Mouse (Mus musculus): ENCODE data around the gene Rplp0. TPM values are rescaled to one million over a fixed set of nuclear protein-coding genes. Genes with fewer than 3 reads are reported as not detected.

Rplp0 gene
- total and polyA plus RNA-seq, 2 experiments from 2014 or later = 796 to 1,861 TPM

GRCm38 (mm10) chr5:115525943-115526342 is 33.3 kb upstream of the Rplp0 start:
- TF ChIP-seq CTCF (IDR thresholded peaks at IDR 0.05; ENCODE audit: low read depth) = no peak
- Histone ChIP-seq H3K4me1 (ENCODE audit: insufficient read depth, low read length) (peaks cover 30% of the 10 kb centered on the region), H3K4me2 (ENCODE audit: low read depth, low read length) (no peak overlapping the region), H3K27me3 (ENCODE audit: insufficient read depth, low read length) (no peaks in the 10 kb centered on the region), H3K9me3 (ENCODE audit: low read length) (no peaks in the 10 kb centered on the region), H3K9ac (replicated peaks; ENCODE audit: low read length) (no peak overlapping the region), H3K4me3 (ENCODE audit: low read length) (no peak overlapping the region), H3K27ac (peak overlapping the region; percentile 11; the same call in 1 of the 2 replicates), H3K36me3 (ENCODE audit: insufficient read depth, low read length) (no peaks in the 10 kb centered on the region)
- ATAC-seq (no peak), DNase-seq (ENCODE audit: low spot score) (no peak)
- WGBS = 57% methylated on average over 9 of the region's 9 CpGs

DNA sequence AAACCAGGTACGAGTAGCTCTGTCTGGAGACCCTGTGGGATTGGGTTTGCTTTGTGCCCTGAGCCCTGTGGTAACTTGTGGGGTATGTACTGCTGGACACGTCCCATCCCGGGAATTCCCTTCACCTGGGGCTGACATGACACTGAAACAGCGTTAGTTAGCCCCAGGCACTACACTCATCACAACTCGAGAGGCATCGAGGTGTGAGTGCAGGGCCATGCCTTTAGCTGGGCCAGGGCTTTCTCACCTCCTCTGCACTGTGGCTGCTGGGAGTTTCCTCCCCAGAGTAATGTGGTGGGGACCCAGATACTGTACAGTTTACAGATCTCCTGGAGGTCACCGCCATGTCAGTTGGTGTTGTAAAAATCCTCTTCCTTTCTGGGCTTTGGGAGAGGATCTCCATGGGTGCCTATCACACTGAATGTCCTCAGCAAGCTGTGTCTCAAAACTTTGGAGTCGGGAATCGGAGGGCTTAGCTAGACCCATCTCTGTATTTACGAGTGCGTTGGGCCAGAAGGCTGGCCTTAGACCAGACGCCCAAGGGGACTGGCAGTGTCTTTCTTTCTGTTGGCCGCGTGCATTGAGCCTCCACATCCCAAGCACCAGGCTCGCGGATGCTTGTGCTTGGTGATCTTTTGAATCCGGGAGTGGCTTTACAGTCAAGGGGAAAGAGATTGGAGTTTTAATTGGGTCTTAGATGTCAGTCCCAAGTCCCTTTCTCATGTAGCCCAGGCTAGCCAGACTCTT is 32.6 kb upstream of the Rplp0 start:
- Histone ChIP-seq H3K9me3 (ENCODE audit: low read length) (no peaks in the 10 kb centered on the region), H3K27ac (no peak overlapping the region; the same call in 1 of the 2 replicates), H3K36me3 (ENCODE audit: insufficient read depth, low read length) (no peaks in the 10 kb centered on the region), H3K9ac (replicated peaks; ENCODE audit: low read length) (no peak overlapping the region), H3K4me2 (ENCODE audit: low read depth, low read length) (no peak overlapping the region), H3K4me1 (ENCODE audit: insufficient read depth, low read length) (peaks cover 37% of the 10 kb centered on the region), H3K4me3 (ENCODE audit: low read length) (no peak overlapping the region), H3K27me3 (ENCODE audit: insufficient read depth, low read length) (no peaks in the 10 kb centered on the region)
- TF ChIP-seq CTCF (IDR thresholded peaks at IDR 0.05; ENCODE audit: low read depth) = no peak
- DNase-seq (ENCODE audit: low spot score) (no peak), ATAC-seq (no peak)
- 83% methylated on average over 17 of the region's 17 CpGs for WGBS

DNA sequence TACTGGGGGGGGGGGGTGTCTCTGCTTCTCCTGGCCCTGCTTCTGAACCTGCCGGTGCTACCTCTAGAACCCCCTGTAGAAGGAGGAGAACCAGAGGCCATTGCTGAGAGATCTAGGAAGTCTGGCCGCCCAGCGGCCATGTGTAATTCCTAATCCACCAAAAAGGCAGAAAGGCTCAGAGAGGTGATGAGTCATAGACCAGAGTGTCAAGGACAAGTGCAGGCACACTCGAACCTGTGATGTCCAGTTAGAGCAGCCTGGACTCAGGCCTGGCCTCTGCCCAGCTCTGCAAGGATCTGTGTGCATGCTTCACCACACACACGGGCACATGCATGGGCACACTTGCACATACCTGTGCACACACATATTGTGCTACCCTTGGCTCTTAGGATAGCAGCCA is 31.1 kb upstream of the Rplp0 start:
- no peak for TF ChIP-seq CTCF (IDR thresholded peaks at IDR 0.05; ENCODE audit: low read depth)
- DNase-seq (ENCODE audit: low spot score) = no peak
- no peaks in the 10 kb centered on the region for H3K36me3 ChIP-seq (ENCODE audit: insufficient read depth, low read length)
- H3K4me1 ChIP-seq (ENCODE audit: insufficient read depth, low read length) = peaks cover 46% of the 10 kb centered on the region
- H3K27me3 ChIP-seq (ENCODE audit: insufficient read depth, low read length) = no peaks in the 10 kb centered on the region
- ATAC-seq = no peak
- H3K9ac ChIP-seq (replicated peaks; ENCODE audit: low read length) = no peak overlapping the region
- WGBS = 87% methylated on average over 5 of the region's 5 CpGs
- no peak overlapping the region for H3K27ac ChIP-seq
- H3K4me2 ChIP-seq (ENCODE audit: low read depth, low read length) = no peak overlapping the region
- no peak overlapping the region for H3K4me3 ChIP-seq (ENCODE audit: low read length)
- no peaks in the 10 kb centered on the region for H3K9me3 ChIP-seq (ENCODE audit: low read length)

DNA sequence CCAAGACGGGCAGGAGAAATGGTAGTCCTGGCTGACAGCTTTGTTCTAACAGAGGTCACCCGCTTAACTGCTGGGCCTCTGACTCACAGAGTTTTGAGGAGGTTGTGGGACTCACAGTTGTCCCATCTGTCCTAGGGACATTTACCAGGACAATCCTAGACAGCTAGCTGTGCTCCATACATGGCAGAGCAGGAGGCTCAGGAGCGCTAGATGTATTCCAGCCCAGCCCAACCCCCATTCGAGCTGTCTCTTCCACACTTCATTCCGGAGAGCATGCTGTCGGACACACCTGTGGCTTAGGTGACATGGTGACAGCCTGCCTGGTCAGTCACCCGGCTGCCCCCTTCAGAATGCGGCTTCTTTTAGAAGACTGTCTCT is 29.9 kb upstream of the Rplp0 start:
- Histone ChIP-seq H3K4me2 (ENCODE audit: low read depth, low read length) (no peak overlapping the region), H3K36me3 (ENCODE audit: insufficient read depth, low read length) (no peaks in the 10 kb centered on the region), H3K4me1 (ENCODE audit: insufficient read depth, low read length) (peaks cover 44% of the 10 kb centered on the region), H3K27me3 (ENCODE audit: insufficient read depth, low read length) (no peaks in the 10 kb centered on the region), H3K9me3 (ENCODE audit: low read length) (no peaks in the 10 kb centered on the region), H3K9ac (replicated peaks; ENCODE audit: low read length) (no peak overlapping the region), H3K27ac (peak overlapping the region; percentile 66), H3K4me3 (ENCODE audit: low read length) (no peak overlapping the region)
- no peak for ATAC-seq
- WGBS = 67% methylated on average over 8 of the region's 8 CpGs
- TF ChIP-seq CTCF (IDR thresholded peaks at IDR 0.05; ENCODE audit: low read depth) = no peak
- no peak for DNase-seq (ENCODE audit: low spot score)

GRCm38 (mm10) chr5:115529742-115530446 is 29.4 kb upstream of the Rplp0 start:
- no peaks in the 10 kb centered on the region for H3K9me3 ChIP-seq (ENCODE audit: low read length)
- 0 out of 2 replicates have a peak overlapping the region, but pooled peaks have one; percentile 5 for H3K4me2 ChIP-seq (ENCODE audit: low read depth, low read length)
- DNase-seq (ENCODE audit: low spot score) (no peak), ATAC-seq (no peak)
- peaks cover 41% of the 10 kb centered on the region for H3K4me1 ChIP-seq (ENCODE audit: insufficient read depth, low read length)
- peak overlapping the region; percentile 66 for H3K27ac ChIP-seq
- no peak overlapping the region for H3K4me3 ChIP-seq (ENCODE audit: low read length)
- WGBS = 38% methylated on average over 5 of the region's 7 CpGs
- no peak overlapping the region for H3K9ac ChIP-seq (replicated peaks; ENCODE audit: low read length)
- no peaks in the 10 kb centered on the region for H3K36me3 ChIP-seq (ENCODE audit: insufficient read depth, low read length)
- H3K27me3 ChIP-seq (ENCODE audit: insufficient read depth, low read length) = no peaks in the 10 kb centered on the region
- TF ChIP-seq CTCF (IDR thresholded peaks at IDR 0.05; ENCODE audit: low read depth) = no peak

GRCm38 (mm10) chr5:115530447-115530809 is 28.8 kb upstream of the Rplp0 start:
- DNase-seq (ENCODE audit: low spot score) = no peak
- Histone ChIP-seq H3K4me1 (ENCODE audit: insufficient read depth, low read length) (peaks cover 41% of the 10 kb centered on the region), H3K27me3 (ENCODE audit: insufficient read depth, low read length) (no peaks in the 10 kb centered on the region), H3K36me3 (ENCODE audit: insufficient read depth, low read length) (no peaks in the 10 kb centered on the region), H3K4me2 (ENCODE audit: low read depth, low read length) (0 out of 2 replicates have a peak overlapping the region, but pooled peaks have one; percentile 5), H3K9me3 (ENCODE audit: low read length) (no peaks in the 10 kb centered on the region), H3K27ac (peak overlapping the region; percentile 66), H3K4me3 (ENCODE audit: low read length) (no peak overlapping the region), H3K9ac (replicated peaks; ENCODE audit: low read length) (no peak overlapping the region)
- no peak for TF ChIP-seq CTCF (IDR thresholded peaks at IDR 0.05; ENCODE audit: low read depth)
- no peak for ATAC-seq
- WGBS = 44% methylated on average over 8 of the region's 8 CpGs
